9 mouse cellular contexts compared by ENCODE assay signal in genomic region chr12:21318143-21318895, GRCm38 (mm10). TPM values are rescaled to one million over a fixed set of nuclear protein-coding genes. Genes with fewer than 3 reads are reported as not detected.
DNase-seq lines count a peak whose midpoint lies in the region; ATAC-seq and TF ChIP-seq lines count a peak whose summit lies in the region.
"Had no signal": no experiment of that assay in that cellular context is flagged by ENCODE, and none has a peak within 500 bp of the region (broad histone marks: within the 10 kb centered on the region; RNA-seq: fewer than 3 reads in every experiment).

No protein-coding gene starts in this region.

- peak overlapping the region; percentile 89; the same call in 1 of the 2 replicates for H3K4me2 ChIP-seq in CH12.LX (ENCODE audit: insufficient read depth, low read depth, poor library complexity, severe bottlenecking)
- no peak overlapping the region for H3K4me2 ChIP-seq in midbrain, postnatal 0 days (ENCODE audit: low read depth, low read length, poor library complexity, severe bottlenecking)
- H3K4me2 ChIP-seq: lung, embryonic 15.5 days had no signal

- no peak for ATAC-seq in midbrain, postnatal 0 days (ENCODE audit: low FRiP score)

- WGBS in midbrain, postnatal 0 days = 74% methylated on average over 12 of the region's 12 CpGs

- H3K36me3 ChIP-seq in CH12.LX (replicated peaks in 1 of 2; ENCODE audit: control insufficient read depth in 1 of 2, insufficient read depth in 1 of 2, low read length in 1 of 2) = peaks cover 57 to 76% of the 10 kb centered on the region in 2 experiments
- H3K36me3 ChIP-seq in midbrain, postnatal 0 days (ENCODE audit: insufficient read depth, low read length) = peaks cover 23% of the 10 kb centered on the region
- peaks cover 14% of the 10 kb centered on the region for H3K36me3 ChIP-seq in splenic B cell, adult 2 months (ENCODE audit: control insufficient read depth, insufficient read depth, low read length, poor library complexity, severe bottlenecking)

- no peak overlapping the region for H3K9ac ChIP-seq in CH12.LX (ENCODE audit: insufficient read depth, low read depth)
- H3K9ac ChIP-seq in midbrain, postnatal 0 days (replicated peaks; ENCODE audit: low read length, poor library complexity, severe bottlenecking) = no peak overlapping the region
- H3K9ac ChIP-seq: lung, embryonic 15.5 days had no signal

- H3K4me1 ChIP-seq in CH12.LX (ENCODE audit: control insufficient read depth in 1 of 2, insufficient read depth in 2 of 2) = peaks cover 3 to 25% of the 10 kb centered on the region in 2 experiments
- H3K4me1 ChIP-seq in midbrain, postnatal 0 days (ENCODE audit: insufficient read depth, low read length) = no peaks in the 10 kb centered on the region

- dilution Hi-C loops in CH12.LX (cut with MboI; ENCODE audit: extremely low pct_ligation_motif_present, extremely low pct_unique_long_range_greater_than_20kb, low sequenced_read_pairs) = no loop called here

- TF ChIP-seq EP300 in CH12.LX (IDR thresholded peaks at IDR 0.05; ENCODE audit: low read length) = no peak

- peaks cover 9% of the 10 kb centered on the region for H3K79me2 ChIP-seq in CH12.LX (replicated peaks; ENCODE audit: control insufficient read depth, extremely low read depth, insufficient read depth, poor library complexity, severe bottlenecking)

- no peak overlapping the region for H3K4me3 ChIP-seq in CH12.LX (replicated peaks in 1 of 3; ENCODE audit: low read depth in 2 of 3, low read length in 2 of 3, poor library complexity in 1 of 3)
- H3K4me3 ChIP-seq in midbrain, postnatal 0 days (ENCODE audit: low read depth, low read length) = no peak overlapping the region
- H3K4me3 ChIP-seq: lung, embryonic 15.5 days had no signal

- TF ChIP-seq RAD21 in CH12.LX (IDR thresholded peaks at IDR 0.05; ENCODE audit: low read depth, low read length) = peak; percentile 48

- peak; percentile 47 for DNase-seq in heart, adult 8-10 months (ENCODE audit: low spot score)
- no peak for DNase-seq in heart, adult 11 months
- DNase-seq in CH12.LX (ENCODE audit: extremely low read depth) = peak; percentile 83
- DNase-seq in c-Kit-positive CD71-negative TER-119-negative erythroid progenitor cells, embryonic 14.5 days (ENCODE audit: low read depth) = peak; percentile 64
- DNase-seq in frontal cortex, postnatal 25 days (ENCODE audit: low spot score in 2 of 2) = peak; percentile 44 to 54
- DNase-seq in layer of hippocampus, postnatal 10 days (ENCODE audit: low spot score in 2 of 2) = peak; percentile 68 to 69
- DNase-seq in midbrain, postnatal 0 days (ENCODE audit: low spot score) = peak; percentile 69
- DNase-seq in splenic B cell, adult 2 months (ENCODE audit: low read depth, low spot score) = peak; percentile 88

- TF ChIP-seq CTCF in CH12.LX (conservative IDR thresholded peaks at IDR 0.05 in 1 of 2, IDR thresholded peaks at IDR 0.05 in 1 of 2; ENCODE audit: low read depth in 2 of 2, low read length in 2 of 2) = peak; percentile 69 to 90
- peak; percentile 78 for TF ChIP-seq CTCF in midbrain, postnatal 0 days (IDR thresholded peaks at IDR 0.05)

- H3K27me3 ChIP-seq in CH12.LX (replicated peaks) = no peaks in the 10 kb centered on the region
- no peaks in the 10 kb centered on the region for H3K27me3 ChIP-seq in midbrain, postnatal 0 days (ENCODE audit: insufficient read depth, low read length)
- H3K27me3 ChIP-seq in splenic B cell, adult 2 months (ENCODE audit: control insufficient read depth, insufficient read depth, low read length, poor library complexity, severe bottlenecking) = no peaks in the 10 kb centered on the region
- H3K27me3 ChIP-seq: lung, embryonic 15.5 days had no signal

- no peaks in the 10 kb centered on the region for H3K9me3 ChIP-seq in CH12.LX (replicated peaks; ENCODE audit: low read length)
- H3K9me3 ChIP-seq in midbrain, postnatal 0 days (ENCODE audit: low read length) = no peaks in the 10 kb centered on the region
- H3K9me3 ChIP-seq: lung, embryonic 15.5 days had no signal

- H3K27ac ChIP-seq in CH12.LX (ENCODE audit: insufficient read depth, low read depth) = no peak overlapping the region
- no peak overlapping the region for H3K27ac ChIP-seq in midbrain, postnatal 0 days (ENCODE audit: low read depth, low read length)
- H3K27ac ChIP-seq: lung, embryonic 15.5 days had no signal

- TF ChIP-seq POLR2A in CH12.LX (IDR thresholded peaks at IDR 0.05; ENCODE audit: low read depth, low read length) = no peak

- in situ Hi-C loops in CH12.LX (cut with MboI; ENCODE audit: low pct_ligation_motif_present, low pct_unique_long_range_greater_than_20kb, low sequenced_read_pairs) = no loop called here

TF ChIP-seq in CH12.LX, 34 proteins besides CTCF, POLR2A, EP300 and RAD21:
- TF ChIP-seq SMC3 (IDR thresholded peaks at IDR 0.05; ENCODE audit: low read depth, low read length) = peak; percentile 75
- TF ChIP-seq MAX (IDR thresholded peaks at IDR 0.05; ENCODE audit: low read length) = no peak
- 0 out of 2 replicates have a peak, but pooled peaks have one; percentile 30 for TF ChIP-seq NRF1 (IDR thresholded peaks at IDR 0.05; ENCODE audit: low read depth, low read length)
- peak; percentile 48; the same call in 1 of the 2 replicates for TF ChIP-seq SIN3A (IDR thresholded peaks at IDR 0.05; ENCODE audit: low read length)
- no peak for TF ChIP-seq ZKSCAN1 (IDR thresholded peaks at IDR 0.05; ENCODE audit: borderline replicate concordance, low read depth, low read length)

RNA-seq across cellular contexts. Expression of gene Iah1, which starts 2.1 kb away (rescaled TPM):
- 10 to 100 TPM; 13.4 to 20.0 (median 16.6) TPM for total RNA-seq in heart, adult 8-10 months (2022)
- total RNA-seq in CH12.LX (2012; rRNA removed) (64.8 and 126 TPM in 2 replicates), CH12.LX (2014; rRNA removed) (105 and 106 TPM in 2 replicates)
- 55.1 and 62.2 TPM in 2 replicates for polyA plus RNA-seq in CH12.LX (2012; ENCODE audit: insufficient read length, low read depth)
- total RNA-seq in layer of hippocampus, postnatal 10 days (2021) = 10 to 100 TPM; 17.8 to 20.6 TPM
- 16.0 and 22.2 TPM in 2 replicates for total RNA-seq in midbrain, postnatal 0 days (2014; rRNA removed)
- 19.8 and 24.1 TPM in 2 replicates for polyA plus RNA-seq in midbrain, postnatal 0 days (2015; fragmentation: Nextera tagmentation; extraction: Ambion mirVana)

RNA-seq across cellular contexts. Expression of gene Itgb1bp1, which starts 32.2 kb away (rescaled TPM):
- 10 to 100 TPM; 41.9 to 54.9 (median 43.9) TPM for total RNA-seq in heart, adult 8-10 months (2022)
- total RNA-seq in CH12.LX (2012; rRNA removed) (37.7 and 44.1 TPM in 2 replicates), CH12.LX (2014; rRNA removed) (57.9 and 69.8 TPM in 2 replicates)
- polyA plus RNA-seq in CH12.LX (2012; ENCODE audit: insufficient read length, low read depth) = 77.5 and 83.6 TPM in 2 replicates
- 10 to 100 TPM; 39.5 to 43.0 TPM for total RNA-seq in layer of hippocampus, postnatal 10 days (2021)
- 16.1 and 17.5 TPM in 2 replicates for total RNA-seq in midbrain, postnatal 0 days (2014; rRNA removed)
- 30.0 and 30.8 TPM in 2 replicates for polyA plus RNA-seq in midbrain, postnatal 0 days (2015; fragmentation: Nextera tagmentation; extraction: Ambion mirVana)

RNA-seq across cellular contexts. Expression of gene Cpsf3, which starts 33.1 kb away (rescaled TPM):
- 10 to 100 TPM; 36.6 to 37.8 (median 37.7) TPM for total RNA-seq in heart, adult 8-10 months (2022)
- 79.8 and 89.1 TPM in 2 replicates for total RNA-seq in CH12.LX (2012; rRNA removed)
- total RNA-seq in CH12.LX (2014; rRNA removed) = 117 and 119 TPM in 2 replicates
- 159 and 193 TPM in 2 replicates for polyA plus RNA-seq in CH12.LX (2012; ENCODE audit: insufficient read length, low read depth)
- 10 to 100 TPM; 53.1 to 56.8 TPM for total RNA-seq in layer of hippocampus, postnatal 10 days (2021)
- 39.4 and 45.1 TPM in 2 replicates for total RNA-seq in midbrain, postnatal 0 days (2014; rRNA removed)
- 69.1 and 69.6 TPM in 2 replicates for polyA plus RNA-seq in midbrain, postnatal 0 days (2015; fragmentation: Nextera tagmentation; extraction: Ambion mirVana)

RNA-seq across cellular contexts. Expression of gene Adam17, which starts 55.1 kb away (rescaled TPM):
- total RNA-seq in heart, adult 8-10 months (2022) = 10 to 100 TPM; 34.4 to 56.3 (median 43.4) TPM
- total RNA-seq in CH12.LX (2012; rRNA removed) (47.3 and 47.5 TPM in 2 replicates), CH12.LX (2014; rRNA removed) (60.1 and 63.5 TPM in 2 replicates)
- polyA plus RNA-seq in CH12.LX (2012; ENCODE audit: insufficient read length, low read depth) = 39.2 and 50.1 TPM in 2 replicates
- 10 to 100 TPM; 21.5 to 26.4 TPM for total RNA-seq in layer of hippocampus, postnatal 10 days (2021)
- total RNA-seq in midbrain, postnatal 0 days (2014; rRNA removed) = 17.0 and 23.7 TPM in 2 replicates
- 10.3 and 11.4 TPM in 2 replicates for polyA plus RNA-seq in midbrain, postnatal 0 days (2015; fragmentation: Nextera tagmentation; extraction: Ambion mirVana)
